Mouse (Mus musculus): ENCODE results near the gene St3gal5. TPM values are rescaled to one million over a fixed set of nuclear protein-coding genes. Genes with fewer than 3 reads are reported as not detected.

Gene St3gal5
- total and polyA plus RNA-seq, 3 experiments = 4.0 to 21.4 (median 19.8) TPM

- H3K4me2 ChIP-seq (ENCODE audit: insufficient read depth, low read depth, poor library complexity, severe bottlenecking) = no peak overlapping the region
- H3K79me2 ChIP-seq (replicated peaks; ENCODE audit: control insufficient read depth, extremely low read depth, insufficient read depth, poor library complexity, severe bottlenecking) = no peaks in the 10 kb centered on the region
- no peaks in the 10 kb centered on the region for H3K9me3 ChIP-seq (replicated peaks; ENCODE audit: low read length)
- DNase-seq (ENCODE audit: extremely low read depth) = no peak
- dilution Hi-C loops (cut with MboI; ENCODE audit: extremely low pct_ligation_motif_present, extremely low pct_unique_long_range_greater_than_20kb, low sequenced_read_pairs) = no loop called here
- no peak overlapping the region for H3K4me3 ChIP-seq (replicated peaks in 1 of 3; ENCODE audit: low read depth in 2 of 3, low read length in 2 of 3, poor library complexity in 1 of 3)
- peaks cover 2 to 14% of the 10 kb centered on the region in 2 experiments; a peak in 2 of 4 replicates for H3K4me1 ChIP-seq (ENCODE audit: control insufficient read depth in 1 of 2, insufficient read depth in 2 of 2)
- TF ChIP-seq NELFE (IDR thresholded peaks at IDR 0.05; ENCODE audit: low read depth, low read length) = no peak
- TF ChIP-seq TBP (conservative IDR thresholded peaks at IDR 0.05; ENCODE audit: low read depth, low read length) = 0 out of 2 replicates have a peak, but pooled peaks have one; percentile 28
- peak; percentile 76; the same call in 1 of the 2 replicates for TF ChIP-seq MXI1 (IDR thresholded peaks at IDR 0.05; ENCODE audit: low read depth, low read length)
- no peak for TF ChIP-seq POLR2A (IDR thresholded peaks at IDR 0.05; ENCODE audit: low read depth, low read length)
- H3K27me3 ChIP-seq (replicated peaks) = no peaks in the 10 kb centered on the region
- H3K27ac ChIP-seq (ENCODE audit: insufficient read depth, low read depth) = no peak overlapping the region
- in situ Hi-C loops (cut with MboI; ENCODE audit: low pct_ligation_motif_present, low pct_unique_long_range_greater_than_20kb, low sequenced_read_pairs) = no loop called here
- no peak overlapping the region for H3K9ac ChIP-seq (ENCODE audit: insufficient read depth, low read depth)
- no peaks in the 10 kb centered on the region for H3K36me3 ChIP-seq (replicated peaks in 1 of 2; ENCODE audit: control insufficient read depth in 1 of 2, insufficient read depth in 1 of 2, low read length in 1 of 2)
These were observed 68.5 kb downstream of the St3gal5 start for GRCm38 (mm10) chr6:72165907-72166306.

GRCm38 (mm10) chr6:72171391-72171790, 74.0 kb downstream of the St3gal5 start:
- no peak overlapping the region for H3K4me3 ChIP-seq (replicated peaks in 1 of 3; ENCODE audit: low read depth in 2 of 3, low read length in 2 of 3, poor library complexity in 1 of 3)
- in situ Hi-C loops (cut with MboI; ENCODE audit: low pct_ligation_motif_present, low pct_unique_long_range_greater_than_20kb, low sequenced_read_pairs) (no loop called here), dilution Hi-C loops (cut with MboI; ENCODE audit: extremely low pct_ligation_motif_present, extremely low pct_unique_long_range_greater_than_20kb, low sequenced_read_pairs) (no loop called here)

GRCm38 (mm10) chr6:72173350-72173749, 76.0 kb downstream of the St3gal5 start:
- no peak for TF ChIP-seq E2F4 (IDR thresholded peaks at IDR 0.05; ENCODE audit: insufficient replicate concordance, low read depth, low read length)
- Histone ChIP-seq H3K36me3 (replicated peaks in 1 of 2; ENCODE audit: control insufficient read depth in 1 of 2, insufficient read depth in 1 of 2, low read length in 1 of 2) (no peaks in the 10 kb centered on the region), H3K4me3 (replicated peaks in 1 of 3; ENCODE audit: low read depth in 2 of 3, low read length in 2 of 3, poor library complexity in 1 of 3) (no peak overlapping the region), H3K9ac (ENCODE audit: insufficient read depth, low read depth) (no peak overlapping the region), H3K27ac (ENCODE audit: insufficient read depth, low read depth) (no peak overlapping the region), H3K27me3 (replicated peaks) (peaks cover 4% of the 10 kb centered on the region), H3K79me2 (replicated peaks; ENCODE audit: control insufficient read depth, extremely low read depth, insufficient read depth, poor library complexity, severe bottlenecking) (no peaks in the 10 kb centered on the region), H3K9me3 (replicated peaks; ENCODE audit: low read length) (no peaks in the 10 kb centered on the region), H3K4me2 (ENCODE audit: insufficient read depth, low read depth, poor library complexity, severe bottlenecking) (no peak overlapping the region), H3K4me1 (ENCODE audit: control insufficient read depth in 1 of 2, insufficient read depth in 2 of 2) (no peaks in the 10 kb centered on the region)
- dilution Hi-C loops (cut with MboI; ENCODE audit: extremely low pct_ligation_motif_present, extremely low pct_unique_long_range_greater_than_20kb, low sequenced_read_pairs) = no loop called here
- in situ Hi-C loops (cut with MboI; ENCODE audit: low pct_ligation_motif_present, low pct_unique_long_range_greater_than_20kb, low sequenced_read_pairs) = no loop called here
- no peak for DNase-seq (ENCODE audit: extremely low read depth)

More at GRCm38 (mm10) chr6:72171391-72171790, 74.0 kb downstream of the St3gal5 start:
- no peak for DNase-seq (ENCODE audit: extremely low read depth)
- H3K27me3 ChIP-seq (replicated peaks) = peaks cover 2% of the 10 kb centered on the region
- H3K4me2 ChIP-seq (ENCODE audit: insufficient read depth, low read depth, poor library complexity, severe bottlenecking) = no peak overlapping the region
- no peaks in the 10 kb centered on the region for H3K36me3 ChIP-seq (replicated peaks in 1 of 2; ENCODE audit: control insufficient read depth in 1 of 2, insufficient read depth in 1 of 2, low read length in 1 of 2)
- H3K4me1 ChIP-seq (ENCODE audit: control insufficient read depth in 1 of 2, insufficient read depth in 2 of 2) = no peaks in the 10 kb centered on the region
- H3K9ac ChIP-seq (ENCODE audit: insufficient read depth, low read depth) = no peak overlapping the region
- no peak overlapping the region for H3K27ac ChIP-seq (ENCODE audit: insufficient read depth, low read depth)
- H3K9me3 ChIP-seq (replicated peaks; ENCODE audit: low read length) = no peaks in the 10 kb centered on the region
- TF ChIP-seq UBTF (IDR thresholded peaks at IDR 0.05; ENCODE audit: low read depth, low read length) (no peak), EP300 (IDR thresholded peaks at IDR 0.05; ENCODE audit: low read length) (no peak), SMC3 (IDR thresholded peaks at IDR 0.05; ENCODE audit: low read depth, low read length) (no peak), PAX5 (IDR thresholded peaks at IDR 0.05; ENCODE audit: low read length) (no peak), E2F4 (IDR thresholded peaks at IDR 0.05; ENCODE audit: insufficient replicate concordance, low read depth, low read length) (no peak), ZNF384 (IDR thresholded peaks at IDR 0.05; ENCODE audit: low read depth, low read length) (no peak), SIN3A (IDR thresholded peaks at IDR 0.05; ENCODE audit: low read length) (no peak), ZC3H11A (IDR thresholded peaks at IDR 0.05; ENCODE audit: low read depth, low read length) (no peak), MAFK (IDR thresholded peaks at IDR 0.05; ENCODE audit: insufficient replicate concordance, low read length) (no peak), POLR2A (IDR thresholded peaks at IDR 0.05; ENCODE audit: low read depth, low read length) (no peak), CHD1 (IDR thresholded peaks at IDR 0.05; ENCODE audit: low read depth, low read length) (no peak), CTCF (conservative IDR thresholded peaks at IDR 0.05 in 1 of 2, IDR thresholded peaks at IDR 0.05 in 1 of 2; ENCODE audit: low read depth in 2 of 2, low read length in 2 of 2) (no peak), ELF1 (IDR thresholded peaks at IDR 0.05; ENCODE audit: low read depth, low read length) (no peak), RAD21 (IDR thresholded peaks at IDR 0.05; ENCODE audit: low read depth, low read length) (no peak), POLR2AphosphoS2 (IDR thresholded peaks at IDR 0.05; ENCODE audit: low read depth, low read length) (no peak), USF2 (conservative IDR thresholded peaks at IDR 0.05; ENCODE audit: low read depth, low read length) (no peak), IRF4 (IDR thresholded peaks at IDR 0.05; ENCODE audit: low read depth, low read length) (no peak)
- H3K79me2 ChIP-seq (replicated peaks; ENCODE audit: control insufficient read depth, extremely low read depth, insufficient read depth, poor library complexity, severe bottlenecking) = no peaks in the 10 kb centered on the region
